ENCODE assay signal across 12 mouse cellular contexts in genomic region chr5:51541557-51541956, GRCm38 (mm10). TPM values are rescaled to one million over a fixed set of nuclear protein-coding genes. Genes with fewer than 3 reads are reported as not detected.
"Had no signal": no experiment of that assay in that cellular context is flagged by ENCODE, and none has a peak within 500 bp of the region (broad histone marks: within the 10 kb centered on the region; RNA-seq: fewer than 3 reads in every experiment).

No protein-coding gene starts in this region.

- H3K9ac ChIP-seq: limb, embryonic 13.5 days; liver, embryonic 14.5 days; neural tube, embryonic 15.5 days had no signal

- DNase-seq: left cerebral cortex, postnatal 4 days; lung, adult 18-20 months; midbrain, embryonic 14.5 days; right cerebral cortex, adult 18-20 months; right cerebral cortex, postnatal 25 days; thymus, postnatal 36 days had no signal

- H3K36me3 ChIP-seq: limb, embryonic 13.5 days; neural tube, embryonic 15.5 days had no signal

- H3K4me2 ChIP-seq: limb, embryonic 13.5 days; neural tube, embryonic 15.5 days had no signal

- H3K9me3 ChIP-seq: limb, embryonic 13.5 days; neural tube, embryonic 15.5 days had no signal

- H3K4me3 ChIP-seq: limb, embryonic 13.5 days; myocyte; neural tube, embryonic 15.5 days had no signal

- H3K4me1 ChIP-seq: neural tube, embryonic 15.5 days had no signal

- H3K27ac ChIP-seq: limb, embryonic 13.5 days; liver, embryonic 14.5 days; neural tube, embryonic 15.5 days had no signal

- ATAC-seq: intestine, embryonic 16.5 days had no signal

- H3K27me3 ChIP-seq: neural tube, embryonic 15.5 days had no signal

RNA-seq across cellular contexts. Expression of gene Ppargc1a, which starts 26.0 kb away (rescaled TPM):
- total RNA-seq: megakaryocyte-erythroid progenitor cell, adult 5-6 weeks had no signal
